Mouse (Mus musculus): ENCODE data around the gene Rtkn.

GRCm38 (mm10) chr6:83156259-83156684, 21.0 kb downstream of the Rtkn start, which contains the start of the genes Wdr54 and 1700003E16Rik:
- TF ChIP-seq POLR2A (IDR thresholded peaks at IDR 0.05; ENCODE audit: low read depth, low read length) = peak; percentile 67
- no peak for TF ChIP-seq CTCF (IDR thresholded peaks at IDR 0.05; ENCODE audit: borderline replicate concordance, insufficient read depth, low read length)

Data from embryonic fibroblast, embryonic 13.5 days (primary cell).